Mouse (Mus musculus) heart, embryonic 10.5 days (tissue): ENCODE data around the gene Rnf8. TPM values are rescaled to one million over a fixed set of nuclear protein-coding genes. Genes with fewer than 3 reads are reported as not detected.

Experiments used
- DNase-seq: peaks from one replicate; pipeline ENCODE4 v3.0.0-alpha.2; 2017; ENCODE audit warnings: low spot score
- H3K27ac ChIP-seq: fragments of 300-500 bp; sonication (generic); 2 replicates; pipeline ENCODE4 v1.5.1; 2016; ENCODE audit warnings: mild to moderate bottlenecking
- H3K27me3 ChIP-seq: fragments of 300-500 bp; sonication (generic); 2 replicates; pipeline ENCODE4 v1.6.1; 2016; ENCODE audit warnings: mild to moderate bottlenecking; ENCODE audit not compliant: poor library complexity, insufficient read depth, severe bottlenecking
- H3K36me3 ChIP-seq: fragments of 300-500 bp; sonication (generic); 2 replicates; pipeline ENCODE4 v1.6.1; 2016; ENCODE audit warnings: mild to moderate bottlenecking, moderate library complexity
- H3K4me1 ChIP-seq: fragments of 300-500 bp; sonication (generic); 2 replicates; pipeline ENCODE4 v1.6.1; 2016; ENCODE audit warnings: mild to moderate bottlenecking
- H3K4me3 ChIP-seq: fragments of 300-500 bp; sonication (generic); 2 replicates; pipeline ENCODE4 v1.5.1; 2016; ENCODE audit warnings: mild to moderate bottlenecking, moderate library complexity
- H3K9me3 ChIP-seq: fragments of 300-500 bp; sonication (generic); 2 replicates; pipeline ENCODE4 v1.6.1; 2016; ENCODE audit warnings: mild to moderate bottlenecking, moderate library complexity
- WGBS: fragments of 180-500 bp; shearing (Covaris S2); methylation state at CpG from one replicate; pipeline ENCODE4 v1.1.7; 2016; 5-methylcytosine and 5-hydroxymethylcytosine counted together
- microRNA-seq: library from miRNA; unstranded; fragments of <30 nt; microRNA quantifications from one replicate; pipeline ENCODE4, GENCODE M21; 2017
- polyA plus RNA-seq: library from polyadenylated mRNA; unstranded; fragments of >200 nt; fragmentation: Nextera tagmentation; extraction: Ambion mirVana; gene quantifications from 2 replicates; pipeline ENCODE4 v1.2.1, GENCODE M21; 2016

Rnf8 gene
- polyA plus RNA-seq, 1 experiment from 2014 or later, result 85.7 TPM

DNA sequence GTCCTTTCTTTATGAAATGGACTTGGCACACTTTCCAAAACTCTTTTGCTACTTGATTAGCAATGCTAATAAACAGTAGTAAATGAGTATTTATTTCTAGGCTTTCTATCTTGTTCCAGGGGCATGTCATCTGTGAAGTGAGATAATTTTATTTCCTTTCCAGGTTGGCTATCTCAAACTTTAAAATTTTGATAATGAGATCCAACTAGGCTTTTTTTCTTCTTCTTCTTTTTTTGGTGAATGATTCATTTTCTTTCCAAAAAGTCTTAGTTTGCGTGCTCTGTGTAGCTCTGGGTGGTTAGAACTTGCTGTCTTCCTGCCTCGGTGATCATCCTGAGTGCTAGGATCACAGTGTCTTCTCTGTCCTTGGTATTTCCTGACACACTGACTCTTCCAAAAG is 78.2 kb downstream of the Rnf8 start:
- DNase-seq, result no peak
- Histone ChIP-seq H3K27ac (no peak overlapping the region), H3K36me3 (peaks cover 81% of the 10 kb centered on the region), H3K27me3 (no peaks in the 10 kb centered on the region), H3K4me3 (no peak overlapping the region), H3K9me3 (no peaks in the 10 kb centered on the region), H3K4me1 (peaks cover 17% of the 10 kb centered on the region)
- 95% methylated on average over 2 of the region's 2 CpGs for WGBS

DNA sequence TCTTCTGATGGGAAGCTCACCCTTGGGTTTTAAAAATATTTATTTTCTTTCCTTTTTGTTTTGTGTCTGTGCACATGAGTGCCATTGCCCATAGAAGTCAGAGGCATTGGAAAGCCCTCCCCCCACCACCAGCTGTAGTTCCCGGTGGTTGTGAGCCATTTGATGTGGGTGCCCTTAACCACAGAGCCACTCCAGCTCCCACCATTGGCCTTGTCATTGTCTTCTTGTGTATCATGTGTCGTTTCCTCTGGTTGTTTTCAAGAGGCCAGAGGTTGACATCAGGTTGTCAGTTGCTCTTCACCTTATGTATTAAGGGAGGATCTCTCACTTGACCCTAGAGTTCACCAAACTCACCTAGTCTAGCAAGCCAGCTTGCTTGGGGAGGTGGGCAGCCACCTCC is 79.0 kb downstream of the Rnf8 start:
- H3K4me3 ChIP-seq, result no peak overlapping the region
- no peaks in the 10 kb centered on the region for H3K9me3 ChIP-seq
- no peaks in the 10 kb centered on the region for H3K27me3 ChIP-seq
- H3K4me1 ChIP-seq, result peaks cover 11% of the 10 kb centered on the region
- no peak for DNase-seq
- 80% methylated on average over 2 of the region's 2 CpGs for WGBS
- peaks cover 82% of the 10 kb centered on the region for H3K36me3 ChIP-seq
- H3K27ac ChIP-seq, result no peak overlapping the region

DNA sequence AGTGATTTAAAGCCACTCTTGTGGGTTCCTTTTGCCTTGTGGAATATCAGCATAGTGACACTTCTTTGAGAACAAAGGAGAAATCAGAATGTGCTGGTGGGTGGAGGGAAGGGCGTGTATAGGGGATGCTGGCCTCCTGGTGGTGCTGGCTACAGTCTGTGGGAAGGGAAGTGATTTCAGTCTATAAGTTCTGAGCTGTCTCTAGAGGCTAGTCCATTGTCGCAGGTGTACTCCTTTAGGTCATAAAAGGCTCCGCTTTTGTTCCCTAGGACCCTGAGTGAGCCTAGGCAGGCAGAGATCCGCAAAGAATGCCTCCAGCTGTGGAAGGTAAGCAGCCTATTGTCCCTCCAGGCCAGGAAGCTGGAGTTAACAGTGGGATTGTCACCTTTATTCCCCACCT is 79.9 kb downstream of the Rnf8 start:
- Histone ChIP-seq H3K9me3 (no peaks in the 10 kb centered on the region), H3K27ac (no peak overlapping the region), H3K27me3 (no peaks in the 10 kb centered on the region), H3K4me1 (0 out of 2 replicates have a peak, but pooled peaks cover 8% of the 10 kb centered on the region), H3K36me3 (peaks cover 83% of the 10 kb centered on the region), H3K4me3 (no peak overlapping the region)
- DNase-seq, result no peak
- 86% methylated on average over 4 of the region's 4 CpGs for WGBS

Small RNAs within 50 kb of the gene (microRNA-seq; reads per million reads assigned to microRNA genes)
- not detected for gene Mir7667

Other genes with a start within 250 kb of the Rnf8 start
- gene Pim1, start 124.0 kb upstream of the Rnf8 start, polyA plus RNA-seq, result 28.7 and 31.4 TPM in 2 replicates
- not detected in 2 replicates for gene Gm17657, start 65.2 kb upstream of the Rnf8 start, polyA plus RNA-seq
- 13.6 and 14.4 TPM in 2 replicates for gene Tbc1d22b, start 65.0 kb upstream of the Rnf8 start, polyA plus RNA-seq
- gene Tmem217, start 62.4 kb upstream of the Rnf8 start, polyA plus RNA-seq, result 1.3 and 1.5 TPM in 2 replicates
- 2.3 and 2.4 TPM in 2 replicates for gene Gm28043, start 86 bp downstream of the Rnf8 start, polyA plus RNA-seq
- 119 and 122 TPM in 2 replicates for gene Cmtr1, start 45.8 kb downstream of the Rnf8 start, polyA plus RNA-seq
- 18.2 and 19.0 TPM in 2 replicates for gene Ccdc167, start 102.3 kb downstream of the Rnf8 start, polyA plus RNA-seq